ENCODE assay signal across 27 mouse cellular contexts in the genomic region with DNA sequence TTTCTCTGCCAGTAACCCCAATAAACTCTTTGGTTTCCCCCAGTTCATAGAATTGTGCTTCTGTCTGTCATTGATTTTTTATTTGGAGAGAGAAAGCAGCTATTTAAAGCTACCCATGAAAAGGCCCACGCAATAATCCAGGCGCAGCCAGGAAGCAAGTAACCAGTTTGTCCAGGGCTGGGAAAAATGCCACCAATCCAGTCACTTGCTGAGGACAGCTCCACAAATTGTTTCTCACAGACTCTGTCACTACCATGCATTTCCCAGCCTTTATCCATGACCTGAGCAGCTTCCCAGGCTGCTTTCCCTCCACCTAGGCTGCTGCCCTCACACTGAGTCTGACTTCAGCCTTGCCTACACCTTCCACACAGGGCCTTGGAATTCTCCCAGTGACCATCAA.
DNase-seq lines count a peak whose midpoint lies in the region; ATAC-seq and TF ChIP-seq lines count a peak whose summit lies in the region.
"Had no signal": no experiment of that assay in that cellular context is flagged by ENCODE, and none has a peak within 500 bp of the region (broad histone marks: within the 10 kb centered on the region; RNA-seq: fewer than 3 reads in every experiment).

No protein-coding gene starts in this region.

- TF ChIP-seq CTCF in layer of hippocampus, adult 2 months (conservative IDR thresholded peaks at IDR 0.05) = no peak

- no peak overlapping the region for H3K9ac ChIP-seq in neural tube, embryonic 15.5 days (replicated peaks)
- no peak overlapping the region for H3K9ac ChIP-seq in kidney, embryonic 14.5 days (ENCODE audit: low read depth, low read length)
- H3K9ac ChIP-seq: heart, embryonic 12.5 days; kidney, embryonic 15.5 days; liver, embryonic 15.5 days; lung, embryonic 15.5 days; midbrain, embryonic 15.5 days; stomach, embryonic 15.5 days had no signal

- no peak for ATAC-seq in neural tube, embryonic 15.5 days (ENCODE audit: low FRiP score)
- no peak for ATAC-seq in kidney, embryonic 14.5 days (ENCODE audit: low FRiP score, low TSS enrichment)
- ATAC-seq: forebrain, embryonic 16.5 days; hindbrain, postnatal 0 days; intestine, postnatal 0 days; midbrain, embryonic 15.5 days had no signal

- WGBS in neural tube, embryonic 15.5 days = 92% methylated on average over 2 of the region's 2 CpGs
- WGBS in kidney, embryonic 14.5 days = 81% methylated on average over 2 of the region's 2 CpGs

- DNase-seq in cerebellum, postnatal 36 days = peak; percentile 43 to 45
- DNase-seq in cerebellum, adult 9-11 months = no peak
- no peak for DNase-seq in neural tube, embryonic 10.5 days (ENCODE audit: extremely low spot score, low spot score)
- DNase-seq in layer of hippocampus, adult 2 months (ENCODE audit: low spot score in 2 of 2) = peak; percentile 32 to 34
- DNase-seq in layer of hippocampus, adult 9-11 months = peak; percentile 46
- DNase-seq: adrenal gland, adult 8-10 months; gastrocnemius, postnatal 10 days; heart, postnatal 10 days; kidney, postnatal 36 days; liver; lung, postnatal 36 days; right cerebral cortex, postnatal 4 days; thymus, adult 18-20 months had no signal

- peaks cover 63% of the 10 kb centered on the region for H3K4me1 ChIP-seq in neural tube, embryonic 15.5 days
- no peaks in the 10 kb centered on the region for H3K4me1 ChIP-seq in kidney, embryonic 14.5 days (ENCODE audit: control insufficient read depth, insufficient read depth, low read length)
- H3K4me1 ChIP-seq: liver, embryonic 15.5 days; lung, embryonic 15.5 days; megakaryocyte, embryonic 14.5 days; stomach, embryonic 15.5 days had no signal

- H3K27me3 ChIP-seq in neural tube, embryonic 15.5 days (replicated peaks) = no peaks in the 10 kb centered on the region
- no peaks in the 10 kb centered on the region for H3K27me3 ChIP-seq in kidney, embryonic 14.5 days (ENCODE audit: control insufficient read depth, insufficient read depth, low read length)
- H3K27me3 ChIP-seq: heart, embryonic 12.5 days; liver, embryonic 15.5 days; lung, embryonic 15.5 days; megakaryocyte, embryonic 14.5 days; midbrain, embryonic 15.5 days; stomach, embryonic 15.5 days had no signal

- no peaks in the 10 kb centered on the region for H3K9me3 ChIP-seq in neural tube, embryonic 15.5 days (replicated peaks)
- H3K9me3 ChIP-seq in kidney, embryonic 14.5 days (ENCODE audit: control insufficient read depth, low read length) = no peaks in the 10 kb centered on the region
- H3K9me3 ChIP-seq: forebrain, embryonic 10.5 days; heart, embryonic 12.5 days; kidney, embryonic 15.5 days; limb, embryonic 10.5 days; liver, embryonic 15.5 days; lung, embryonic 15.5 days; midbrain, embryonic 15.5 days; stomach, embryonic 15.5 days had no signal

- H3K4me3 ChIP-seq in neural tube, embryonic 15.5 days (replicated peaks) = no peak overlapping the region
- H3K4me3 ChIP-seq in layer of hippocampus, adult 2 months = no peak overlapping the region
- no peak overlapping the region for H3K4me3 ChIP-seq in kidney, embryonic 14.5 days (ENCODE audit: low read length)
- H3K4me3 ChIP-seq: forebrain, embryonic 10.5 days; heart, embryonic 12.5 days; kidney, embryonic 15.5 days; limb, embryonic 10.5 days; liver, embryonic 15.5 days; lung, embryonic 15.5 days; megakaryocyte, embryonic 14.5 days; midbrain, embryonic 15.5 days; stomach, embryonic 15.5 days had no signal

- H3K27ac ChIP-seq in neural tube, embryonic 15.5 days (replicated peaks) = peak overlapping the region; percentile 58; the same call in 1 of the 2 replicates
- no peak overlapping the region for H3K27ac ChIP-seq in layer of hippocampus, adult 2 months
- H3K27ac ChIP-seq in kidney, embryonic 14.5 days (ENCODE audit: low read depth, low read length) = no peak overlapping the region
- H3K27ac ChIP-seq: forebrain, embryonic 10.5 days; kidney, embryonic 15.5 days; limb, embryonic 10.5 days; liver, embryonic 15.5 days; lung, embryonic 15.5 days; midbrain, embryonic 15.5 days; stomach, embryonic 15.5 days had no signal

- H3K4me2 ChIP-seq in neural tube, embryonic 15.5 days = no peak overlapping the region
- H3K4me2 ChIP-seq in kidney, embryonic 14.5 days (replicated peaks; ENCODE audit: low read depth, low read length) = no peak overlapping the region
- H3K4me2 ChIP-seq: heart, embryonic 12.5 days; kidney, embryonic 15.5 days; liver, embryonic 15.5 days; lung, embryonic 15.5 days; midbrain, embryonic 15.5 days; stomach, embryonic 15.5 days had no signal

- H3K36me3 ChIP-seq in neural tube, embryonic 15.5 days = no peaks in the 10 kb centered on the region
- H3K36me3 ChIP-seq in kidney, embryonic 14.5 days (ENCODE audit: control insufficient read depth, insufficient read depth, low read length) = no peaks in the 10 kb centered on the region
- H3K36me3 ChIP-seq: forebrain, embryonic 10.5 days; heart, embryonic 12.5 days; kidney, embryonic 15.5 days; limb, embryonic 10.5 days; liver, embryonic 15.5 days; lung, embryonic 15.5 days; midbrain, embryonic 15.5 days; stomach, embryonic 15.5 days had no signal

Comparison
In these comparisons a context has a peak if more than half of its experiments do, and no peak if none do; other contexts are left out.
1. DNase-seq: peak in cerebellum, postnatal 36 days (2 of 2), layer of hippocampus, adult 2 months (2 of 2) and layer of hippocampus, adult 9-11 months (single experiment); none in cerebellum, adult 9-11 months (single experiment) and neural tube, embryonic 10.5 days (single experiment).